Mouse (Mus musculus) embryonic facial prominence, embryonic 11.5 days (tissue): ENCODE measurements around the gene Ube2d1. TPM values are rescaled to one million over a fixed set of nuclear protein-coding genes. Genes with fewer than 3 reads are reported as not detected.

Source experiments
- ATAC-seq: fragments of 200-750 bp; cut with Nextera tagmentation; replicated peaks from 2 replicates; pipeline ENCODE4 v1.8.0; 2017; ENCODE audit warnings: low read depth; ENCODE audit not compliant: insufficient number of reproducible peaks, low FRiP score, low TSS enrichment
- DNase-seq: peaks from one replicate; pipeline ENCODE4 v3.0.0-alpha.2; 2015; ENCODE audit warnings: low spot score
- H3K27ac ChIP-seq: fragments of 300-500 bp; sonication (generic); replicated peaks from 2 replicates; pipeline ENCODE4 v1.5.1; 2014; ENCODE audit warnings: mild to moderate bottlenecking, low read depth, low read length, control low read depth
- H3K27me3 ChIP-seq: fragments of 300-500 bp; sonication (generic); 2 replicates; pipeline ENCODE4 v1.6.1; 2014; ENCODE audit warnings: mild to moderate bottlenecking, low read length, moderate library complexity, mixed read lengths; ENCODE audit not compliant: control insufficient read depth, insufficient read depth
- H3K36me3 ChIP-seq: fragments of 300-500 bp; sonication (generic); replicated peaks from 2 replicates; pipeline ENCODE4 v1.6.1; 2014; ENCODE audit warnings: low read depth, mild to moderate bottlenecking, low read length, moderate library complexity, mixed read lengths; ENCODE audit not compliant: control insufficient read depth, insufficient read depth
- H3K4me1 ChIP-seq: fragments of 300-500 bp; sonication (generic); 2 replicates; pipeline ENCODE4 v1.6.1; 2014; ENCODE audit warnings: low read length, mixed read lengths; ENCODE audit not compliant: control insufficient read depth, insufficient read depth
- H3K4me2 ChIP-seq: fragments of 300-500 bp; sonication (generic); 2 replicates; pipeline ENCODE4 v1.6.1; 2014; ENCODE audit warnings: low read depth, mild to moderate bottlenecking, control low read depth, low read length, moderate library complexity
- H3K4me3 ChIP-seq: fragments of 300-500 bp; sonication (generic); 2 replicates; pipeline ENCODE4 v1.5.1; 2014; ENCODE audit warnings: low read depth, low read length, control low read depth
- H3K9ac ChIP-seq: fragments of 300-500 bp; sonication (generic); replicated peaks from 2 replicates; pipeline ENCODE4 v1.6.1; 2014; ENCODE audit warnings: mild to moderate bottlenecking, control low read depth, low read length
- H3K9me3 ChIP-seq: fragments of 300-500 bp; sonication (generic); replicated peaks from 2 replicates; pipeline ENCODE4 v1.6.1; 2016; ENCODE audit warnings: mild to moderate bottlenecking, low read length, inconsistent platforms, mixed read lengths; ENCODE audit not compliant: control insufficient read depth
- WGBS: fragments of 180-500 bp; shearing (Covaris S2); extraction: QIAGEN DNeasy Blood & Tissue Kit; methylation state at CpG from one replicate; pipeline ENCODE4 v1.1.7; 2014; 5-methylcytosine and 5-hydroxymethylcytosine counted together
- polyA plus RNA-seq: library from polyadenylated mRNA; unstranded; fragments of >200 nt; fragmentation: Nextera tagmentation; extraction: Ambion mirVana; gene quantifications from 2 replicates; pipeline ENCODE4 v1.2.1, GENCODE M21; 2014

Ube2d1 gene
- polyA plus RNA-seq, 1 experiment from 2014 or later, result 158 TPM

GRCm38 (mm10) chr10:71258943-71259342 is 26.1 kb downstream of the Ube2d1 start:
- Histone ChIP-seq H3K36me3 (peaks cover 2% of the 10 kb centered on the region; the same call in 1 of the 2 replicates), H3K4me1 (no peaks in the 10 kb centered on the region), H3K27me3 (no peaks in the 10 kb centered on the region), H3K27ac (no peak overlapping the region), H3K4me2 (no peak overlapping the region), H3K9ac (no peak overlapping the region), H3K4me3 (no peak overlapping the region), H3K9me3 (no peaks in the 10 kb centered on the region)
- DNase-seq, result no peak
- WGBS, result 73% methylated on average over 5 of the region's 5 CpGs
- ATAC-seq, result no peak

GRCm38 (mm10) chr10:71258516-71258915 is 26.5 kb downstream of the Ube2d1 start:
- peaks cover 2% of the 10 kb centered on the region; the same call in 1 of the 2 replicates for H3K36me3 ChIP-seq
- ATAC-seq (no peak), DNase-seq (no peak)
- H3K4me2 ChIP-seq, result no peak overlapping the region
- 83% methylated on average over 8 of the region's 8 CpGs for WGBS
- H3K9ac ChIP-seq, result no peak overlapping the region
- no peak overlapping the region for H3K4me3 ChIP-seq
- no peak overlapping the region for H3K27ac ChIP-seq
- H3K27me3 ChIP-seq, result no peaks in the 10 kb centered on the region
- H3K4me1 ChIP-seq, result no peaks in the 10 kb centered on the region
- H3K9me3 ChIP-seq, result no peaks in the 10 kb centered on the region

GRCm38 (mm10) chr10:71253147-71253546 is 31.9 kb downstream of the Ube2d1 start:
- ATAC-seq, result no peak
- no peak for DNase-seq
- H3K4me1 ChIP-seq, result no peaks in the 10 kb centered on the region
- no peak overlapping the region for H3K27ac ChIP-seq
- H3K27me3 ChIP-seq, result no peaks in the 10 kb centered on the region
- H3K4me2 ChIP-seq, result no peak overlapping the region
- H3K36me3 ChIP-seq, result no peaks in the 10 kb centered on the region
- 72% methylated on average over 4 of the region's 4 CpGs for WGBS
- H3K9ac ChIP-seq, result no peak overlapping the region
- no peak overlapping the region for H3K4me3 ChIP-seq
- no peaks in the 10 kb centered on the region for H3K9me3 ChIP-seq

- no peaks in the 10 kb centered on the region for H3K9me3 ChIP-seq
- H3K27me3 ChIP-seq, result no peaks in the 10 kb centered on the region
- no peaks in the 10 kb centered on the region for H3K4me1 ChIP-seq
- H3K4me3 ChIP-seq, result no peak overlapping the region
- no peak for DNase-seq
- H3K9ac ChIP-seq, result no peak overlapping the region
- H3K27ac ChIP-seq, result no peak overlapping the region
- H3K36me3 ChIP-seq, result no peaks in the 10 kb centered on the region
- no peak overlapping the region for H3K4me2 ChIP-seq
- WGBS, result 75% methylated on average over 5 of the region's 5 CpGs
- ATAC-seq, result no peak
These were observed 32.6 kb downstream of the Ube2d1 start for GRCm38 (mm10) chr10:71252421-71252820.

- no peaks in the 10 kb centered on the region for H3K4me1 ChIP-seq
- H3K9me3 ChIP-seq, result no peaks in the 10 kb centered on the region
- no peak overlapping the region for H3K27ac ChIP-seq
- no peak overlapping the region for H3K9ac ChIP-seq
- no peak for ATAC-seq
- H3K4me3 ChIP-seq, result no peak overlapping the region
- DNase-seq, result no peak
- H3K27me3 ChIP-seq, result no peaks in the 10 kb centered on the region
- no peak overlapping the region for H3K4me2 ChIP-seq
- WGBS, result 86% methylated on average over 5 of the region's 5 CpGs
- H3K36me3 ChIP-seq, result no peaks in the 10 kb centered on the region
These were observed 33.2 kb downstream of the Ube2d1 start for GRCm38 (mm10) chr10:71251846-71252245.

- Histone ChIP-seq H3K27ac (no peak overlapping the region), H3K4me3 (no peak overlapping the region), H3K36me3 (no peaks in the 10 kb centered on the region), H3K9me3 (no peaks in the 10 kb centered on the region), H3K4me2 (no peak overlapping the region), H3K4me1 (no peaks in the 10 kb centered on the region), H3K9ac (no peak overlapping the region), H3K27me3 (no peaks in the 10 kb centered on the region)
- ATAC-seq, result no peak
- no peak for DNase-seq
- whole genome bisulfite sequencing, result 90% methylated on average over 5 of the region's 5 CpGs
These were observed 33.8 kb downstream of the Ube2d1 start for GRCm38 (mm10) chr10:71251256-71251655.

- 79% methylated on average over 17 of the region's 17 CpGs for WGBS
- DNase-seq, result no peak
- no peak overlapping the region for H3K27ac ChIP-seq
- H3K9me3 ChIP-seq, result no peaks in the 10 kb centered on the region
- H3K27me3 ChIP-seq, result no peaks in the 10 kb centered on the region
- no peak for ATAC-seq
- no peak overlapping the region for H3K4me2 ChIP-seq
- no peak overlapping the region for H3K4me3 ChIP-seq
- no peaks in the 10 kb centered on the region for H3K36me3 ChIP-seq
- no peaks in the 10 kb centered on the region for H3K4me1 ChIP-seq
- no peak overlapping the region for H3K9ac ChIP-seq
These were observed 34.6 kb downstream of the Ube2d1 start for GRCm38 (mm10) chr10:71250472-71250871.

- H3K4me2 ChIP-seq, result no peak overlapping the region
- H3K9me3 ChIP-seq, result no peaks in the 10 kb centered on the region
- H3K4me1 ChIP-seq, result no peaks in the 10 kb centered on the region
- ATAC-seq, result no peak
- H3K27ac ChIP-seq, result no peak overlapping the region
- H3K36me3 ChIP-seq, result no peaks in the 10 kb centered on the region
- WGBS, result 83% methylated on average over 10 of the region's 10 CpGs
- no peak overlapping the region for H3K4me3 ChIP-seq
- no peak for DNase-seq
- no peak overlapping the region for H3K9ac ChIP-seq
- no peaks in the 10 kb centered on the region for H3K27me3 ChIP-seq
These were observed 35.8 kb downstream of the Ube2d1 start for GRCm38 (mm10) chr10:71249086-71249880.
